Mouse (Mus musculus) CH12.LX (cell line): ENCODE measurements around the gene Cytl1. TPM values are rescaled to one million over a fixed set of nuclear protein-coding genes. Genes with fewer than 3 reads are reported as not detected.

Experiments used
- DNase-seq: peaks from one replicate; pipeline ENCODE4 v3.0.0-alpha.2; 2013; ENCODE audit errors: extremely low read depth
- H3K27ac ChIP-seq: 2 replicates; pipeline ENCODE4 v1.5.1; 2012; ENCODE audit warnings: low read depth, mild to moderate bottlenecking, control low read depth, moderate library complexity; ENCODE audit not compliant: insufficient read depth
- H3K27me3 ChIP-seq: replicated peaks from 2 replicates; pipeline ENCODE3; 2012; ENCODE audit warnings: inconsistent platforms
- H3K36me3 ChIP-seq, 2 experiments: replicated peaks in 1 of 2; 2 replicates each; pipeline versions ENCODE3 to v1.6.1; 2012; ENCODE audit warnings: inconsistent platforms in 1 of 2, low read length in 1 of 2, mild to moderate bottlenecking in 1 of 2, mixed read lengths in 1 of 2, moderate library complexity in 1 of 2; ENCODE audit not compliant: control insufficient read depth in 1 of 2, insufficient read depth in 1 of 2
- H3K4me1 ChIP-seq, 2 experiments: 2 replicates each; pipeline ENCODE4 v1.6.1; 2012; ENCODE audit warnings: inconsistent platforms in 1 of 2, moderate library complexity in 1 of 2; ENCODE audit not compliant: insufficient read depth in 2 of 2, control insufficient read depth in 1 of 2
- H3K4me2 ChIP-seq: 2 replicates; pipeline ENCODE4 v1.6.1; 2012; ENCODE audit warnings: low read depth, mild to moderate bottlenecking, control low read depth; ENCODE audit not compliant: poor library complexity, insufficient read depth, severe bottlenecking
- H3K4me3 ChIP-seq, 3 experiments: fragments of 150-350 bp in 1 of 3; sonication (generic) in 1 of 3; replicated peaks in 1 of 3; 2 replicates each; pipeline versions ENCODE3 to v1.5.1; 2011 to 2012; ENCODE audit warnings: low read depth in 2 of 3, low read length in 2 of 3, mild to moderate bottlenecking in 2 of 3, moderate library complexity in 2 of 3, control low read depth in 1 of 3, improper control_type of control experiment in 1 of 3, inconsistent platforms in 1 of 3, mixed read lengths in 1 of 3; ENCODE audit not compliant: poor library complexity in 1 of 3
- H3K79me2 ChIP-seq: replicated peaks from 2 replicates; pipeline ENCODE4 v1.6.1; 2012; ENCODE audit warnings: mild to moderate bottlenecking, moderate library complexity; ENCODE audit not compliant: control insufficient read depth, poor library complexity, insufficient read depth, severe bottlenecking; ENCODE audit errors: extremely low read depth
- H3K9ac ChIP-seq: 2 replicates; pipeline ENCODE4 v1.6.1; 2012; ENCODE audit warnings: low read depth, mild to moderate bottlenecking, control low read depth, moderate library complexity; ENCODE audit not compliant: insufficient read depth
- H3K9me3 ChIP-seq: replicated peaks from 2 replicates; pipeline ENCODE3; 2012; ENCODE audit warnings: low read length, inconsistent platforms, mixed read lengths
- CHD1 ChIP-seq: IDR thresholded peaks from 2 replicates; pipeline ENCODE4 v1.6.1; 2012; ENCODE audit warnings: low read depth, low read length, improper control_type of control experiment, inconsistent platforms
- CHD2 ChIP-seq: IDR thresholded peaks from 2 replicates; pipeline ENCODE4 v1.6.1; 2011; ENCODE audit warnings: low read length, improper control_type of control experiment
- CTCF ChIP-seq, 2 experiments: IDR thresholded peaks in 1 of 2; conservative IDR thresholded peaks in 1 of 2; 2 replicates each; pipeline ENCODE4 v1.5.1; 2011 to 2012; ENCODE audit warnings: low read depth in 2 of 2, low read length in 2 of 2, improper control_type of control experiment in 1 of 2, inconsistent platforms in 1 of 2, mild to moderate bottlenecking in 1 of 2, moderate library complexity in 1 of 2
- E2F4 ChIP-seq: IDR thresholded peaks from 2 replicates; pipeline ENCODE4 v1.6.1; 2011; ENCODE audit warnings: low read depth, low read length, improper control_type of control experiment; ENCODE audit not compliant: insufficient replicate concordance
- EP300 ChIP-seq: IDR thresholded peaks from 2 replicates; pipeline ENCODE4 v1.6.1; 2011; ENCODE audit warnings: low read length, improper control_type of control experiment
- JUN ChIP-seq: IDR thresholded peaks from 2 replicates; pipeline ENCODE4 v1.6.1; 2011; ENCODE audit warnings: low read depth, mild to moderate bottlenecking, low read length, improper control_type of control experiment, moderate library complexity; ENCODE audit not compliant: insufficient read depth
- JUND ChIP-seq: conservative IDR thresholded peaks from 2 replicates; pipeline ENCODE4 v1.6.1; 2011; ENCODE audit warnings: low read depth, low read length, improper control_type of control experiment
- MAX ChIP-seq: IDR thresholded peaks from 2 replicates; pipeline ENCODE4 v1.6.1; 2011; ENCODE audit warnings: low read length, improper control_type of control experiment
- MAZ ChIP-seq: IDR thresholded peaks from 2 replicates; pipeline ENCODE4 v1.6.1; 2012; ENCODE audit warnings: low read depth, mild to moderate bottlenecking, inconsistent platforms, low read length, improper control_type of control experiment, moderate library complexity
- MEF2A ChIP-seq: IDR thresholded peaks from 2 replicates; pipeline ENCODE4 v1.6.1; 2014; ENCODE audit warnings: low read depth, mild to moderate bottlenecking, inconsistent platforms, low read length, improper control_type of control experiment, borderline replicate concordance
- MXI1 ChIP-seq: IDR thresholded peaks from 2 replicates; pipeline ENCODE4 v1.6.1; 2011; ENCODE audit warnings: mild to moderate bottlenecking, low read depth, low read length, improper control_type of control experiment
- MYC ChIP-seq: IDR thresholded peaks from 2 replicates; pipeline ENCODE4 v1.6.1; 2011; ENCODE audit warnings: low read depth, mild to moderate bottlenecking, improper control_type of control experiment, low read length
- NELFE ChIP-seq: IDR thresholded peaks from 2 replicates; pipeline ENCODE4 v1.6.1; 2011; ENCODE audit warnings: low read depth, low read length, improper control_type of control experiment
- NRF1 ChIP-seq: IDR thresholded peaks from 2 replicates; pipeline ENCODE4 v1.6.1; 2014; ENCODE audit warnings: low read depth, mild to moderate bottlenecking, inconsistent platforms, low read length, improper control_type of control experiment, moderate library complexity
- RAD21 ChIP-seq: IDR thresholded peaks from 2 replicates; pipeline ENCODE4 v1.6.1; 2011; ENCODE audit warnings: low read depth, mild to moderate bottlenecking, low read length, improper control_type of control experiment, moderate library complexity
- RCOR1 ChIP-seq: conservative IDR thresholded peaks from 2 replicates; pipeline ENCODE4 v1.6.1; 2012; ENCODE audit warnings: low read depth, mild to moderate bottlenecking, inconsistent platforms, low read length, improper control_type of control experiment
- SMC3 ChIP-seq: IDR thresholded peaks from 2 replicates; pipeline ENCODE4 v1.6.1; 2011; ENCODE audit warnings: low read depth, low read length, improper control_type of control experiment
- TBP ChIP-seq: conservative IDR thresholded peaks from 2 replicates; pipeline ENCODE4 v1.6.1; 2011; ENCODE audit warnings: low read depth, low read length, improper control_type of control experiment
- TCF12 ChIP-seq: IDR thresholded peaks from 2 replicates; pipeline ENCODE4 v1.6.1; 2014; ENCODE audit warnings: low read depth, mild to moderate bottlenecking, inconsistent platforms, low read length, improper control_type of control experiment
- USF1 ChIP-seq: IDR thresholded peaks from 2 replicates; pipeline ENCODE4 v1.6.1; 2014; ENCODE audit warnings: low read depth, mild to moderate bottlenecking, inconsistent platforms, low read length, improper control_type of control experiment
- USF2 ChIP-seq: conservative IDR thresholded peaks from 2 replicates; pipeline ENCODE4 v1.6.1; 2011; ENCODE audit warnings: low read depth, low read length, improper control_type of control experiment
- ZC3H11A ChIP-seq: IDR thresholded peaks from 2 replicates; pipeline ENCODE4 v1.6.1; 2012; ENCODE audit warnings: low read depth, mild to moderate bottlenecking, inconsistent platforms, low read length, improper control_type of control experiment
- ZKSCAN1 ChIP-seq: IDR thresholded peaks from 2 replicates; pipeline ENCODE4 v1.6.1; 2012; ENCODE audit warnings: low read depth, inconsistent platforms, low read length, improper control_type of control experiment, borderline replicate concordance
- dilution Hi-C: fragments of 300-500 bp; cut with MboI; formaldehyde crosslinking; loops from 2 replicates; pipeline ENCODE4 v1.14.3; 2020; ENCODE audit warnings: low sequenced_read_pairs; ENCODE audit not compliant: extremely low pct_unique_long_range_greater_than_20kb, extremely low pct_ligation_motif_present
- in situ Hi-C: fragments of 300-500 bp; cut with MboI; formaldehyde crosslinking; loops from 3 replicates; pipeline ENCODE4 v1.14.3; 2019; ENCODE audit warnings: low sequenced_read_pairs, low pct_ligation_motif_present, low pct_unique_long_range_greater_than_20kb, mixed read lengths
- polyA plus RNA-seq: library from polyadenylated mRNA; unstranded; fragments of >175 nt; gene quantifications from 2 replicates; pipeline ENCODE4 v1.2.1, GENCODE M21; 2012; ENCODE audit warnings: low read depth; ENCODE audit not compliant: insufficient read length
- total RNA-seq, 2 experiments: library from RNA; depleted of rRNA; stranded (reverse); fragments of 300-350 nt in 1 of 2; fragments of >200 nt in 1 of 2; gene quantifications; 2 replicates each; pipeline ENCODE4 v1.2.3; 2012 to 2014

Gene Cytl1
- total RNA-seq (2012; rRNA removed): not detected in 2 replicates
- total RNA-seq (2014; rRNA removed): not detected in 2 replicates
- not detected in 2 replicates for polyA plus RNA-seq

DNA sequence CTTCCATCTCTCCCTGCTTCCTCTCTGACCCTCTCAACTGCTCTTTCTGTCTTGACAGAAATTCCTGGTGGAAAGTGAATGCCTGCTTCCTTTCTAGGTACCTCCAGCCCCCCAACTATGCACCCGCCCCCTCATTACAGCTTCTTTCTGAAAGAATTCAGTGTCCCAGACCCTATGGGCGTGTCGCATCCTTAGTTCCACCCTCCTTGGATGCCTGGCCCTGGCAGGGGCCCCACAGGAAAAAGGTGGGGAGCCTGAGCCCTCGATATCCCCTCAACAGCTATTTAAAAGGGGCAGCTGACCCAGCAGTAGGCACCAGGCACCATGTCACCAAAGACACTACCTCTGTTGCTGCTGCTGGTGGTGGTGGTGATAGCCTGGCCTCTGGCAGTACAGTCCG lies at the start of gene Cytl1:
Gene Cytl1 (plus strand): TSS at position 296 of the 400 bp plus-strand sequence.
- Histone ChIP-seq H3K9me3 (peaks cover 10% of the 10 kb centered on the region), H3K4me3 (no peak within 1 kb of the TSS), H3K36me3 (no peaks in the 10 kb centered on the region), H3K4me2 (no peak within 1 kb of the TSS), H3K9ac (no peak within 1 kb of the TSS), H3K27ac (no peak within 1 kb of the TSS), H3K79me2 (no peaks in the 10 kb centered on the region), H3K27me3 (peaks cover 53% of the 10 kb centered on the region), H3K4me1 (no peaks in the 10 kb centered on the region)
- DNase-seq: no peak
- TF ChIP-seq TBP (no peak), NRF1 (no peak), EP300 (no peak), USF2 (no peak)
- dilution Hi-C loops (no loop called here), in situ Hi-C loops (no loop called here)

DNA sequence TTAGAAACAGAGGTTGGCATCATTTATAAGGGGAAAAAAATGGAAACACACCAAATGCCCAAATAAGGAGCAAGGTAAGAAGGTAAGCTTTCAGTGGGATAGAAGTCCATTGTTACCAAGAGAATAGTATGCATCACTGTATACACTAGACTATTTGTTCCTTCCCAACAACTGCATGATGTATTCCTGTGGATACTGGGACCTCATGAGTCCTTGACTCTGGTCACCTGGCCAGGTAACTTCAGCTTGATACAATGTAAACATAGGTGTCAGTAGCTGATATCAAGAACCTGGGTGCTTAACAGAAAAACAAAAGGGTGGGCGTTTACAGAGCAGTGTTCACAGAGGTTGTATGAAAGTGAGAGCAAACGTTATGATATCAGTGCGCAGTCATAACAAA lies 42.6 kb upstream of the Cytl1 start:
- no peaks in the 10 kb centered on the region for H3K36me3 ChIP-seq
- H3K27me3 ChIP-seq: peaks cover 35% of the 10 kb centered on the region
- no peak overlapping the region for H3K4me2 ChIP-seq
- H3K4me3 ChIP-seq: no peak overlapping the region
- in situ Hi-C loops: no loop called here
- no peak for DNase-seq
- H3K27ac ChIP-seq: no peak overlapping the region
- no peaks in the 10 kb centered on the region for H3K79me2 ChIP-seq
- no peak for TF ChIP-seq NELFE
- TF ChIP-seq, all 38 proteins: peak for 0
- H3K9ac ChIP-seq: no peak overlapping the region
- no peaks in the 10 kb centered on the region for H3K4me1 ChIP-seq
- H3K9me3 ChIP-seq: no peaks in the 10 kb centered on the region
- dilution Hi-C loops: no loop called here

DNA sequence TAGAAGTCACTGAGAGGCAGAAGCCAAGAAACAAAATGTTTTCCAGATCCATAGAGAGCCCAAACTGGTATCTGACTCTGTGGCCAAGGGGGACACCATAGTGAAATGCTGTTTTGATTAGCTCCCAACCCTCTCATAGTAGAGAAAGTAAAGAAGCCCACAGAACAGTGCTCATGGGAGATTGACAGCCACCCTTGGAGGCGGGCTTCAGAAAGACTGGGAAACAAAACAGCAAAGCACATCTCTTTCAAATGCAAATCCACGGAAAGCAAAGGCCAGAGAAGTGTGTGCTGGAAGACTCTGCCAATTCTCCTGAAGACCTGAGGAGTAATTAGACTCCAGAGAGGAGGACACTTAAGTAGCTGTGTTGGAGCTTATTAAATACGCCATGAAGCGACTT lies 39.5 kb upstream of the Cytl1 start:
- no peak for TF ChIP-seq USF1
- TF ChIP-seq CHD1: no peak
- TF ChIP-seq MEF2A: no peak
- TF ChIP-seq JUND: no peak
- TF ChIP-seq MAZ: no peak
- TF ChIP-seq MXI1: no peak
- TF ChIP-seq MAX: no peak
- no peak for TF ChIP-seq MYC
- TF ChIP-seq RAD21: no peak
- TF ChIP-seq ZC3H11A: no peak
- no peak for TF ChIP-seq CHD2
- no peak for TF ChIP-seq CTCF (conservative IDR thresholded peaks at IDR 0.05 in 1 of 2, IDR thresholded peaks at IDR 0.05 in 1 of 2; ENCODE audit: low read depth in 2 of 2, low read length in 2 of 2)
- no peak for TF ChIP-seq NRF1
- no peak for TF ChIP-seq SMC3
- TF ChIP-seq TCF12: no peak
- TF ChIP-seq ZKSCAN1: no peak
- TF ChIP-seq JUN: no peak
- TF ChIP-seq E2F4: no peak
- TF ChIP-seq EP300: no peak
- no peak for TF ChIP-seq RCOR1
- Histone ChIP-seq H3K27ac (no peak overlapping the region), H3K9me3 (no peaks in the 10 kb centered on the region), H3K36me3 (no peaks in the 10 kb centered on the region), H3K4me3 (no peak overlapping the region), H3K9ac (no peak overlapping the region), H3K4me1 (no peaks in the 10 kb centered on the region), H3K27me3 (peaks cover 60% of the 10 kb centered on the region), H3K79me2 (no peaks in the 10 kb centered on the region), H3K4me2 (no peak overlapping the region)
- dilution Hi-C loops: no loop called here
- no peak for DNase-seq
- in situ Hi-C loops: no loop called here
